Mouse (Mus musculus): ENCODE measurements around the gene Dstn. TPM values are rescaled to one million over a fixed set of nuclear protein-coding genes. Genes with fewer than 3 reads are reported as not detected.

The Dstn gene
- polyA plus RNA-seq, 1 experiment from 2014 or later, result 396 TPM

DNA sequence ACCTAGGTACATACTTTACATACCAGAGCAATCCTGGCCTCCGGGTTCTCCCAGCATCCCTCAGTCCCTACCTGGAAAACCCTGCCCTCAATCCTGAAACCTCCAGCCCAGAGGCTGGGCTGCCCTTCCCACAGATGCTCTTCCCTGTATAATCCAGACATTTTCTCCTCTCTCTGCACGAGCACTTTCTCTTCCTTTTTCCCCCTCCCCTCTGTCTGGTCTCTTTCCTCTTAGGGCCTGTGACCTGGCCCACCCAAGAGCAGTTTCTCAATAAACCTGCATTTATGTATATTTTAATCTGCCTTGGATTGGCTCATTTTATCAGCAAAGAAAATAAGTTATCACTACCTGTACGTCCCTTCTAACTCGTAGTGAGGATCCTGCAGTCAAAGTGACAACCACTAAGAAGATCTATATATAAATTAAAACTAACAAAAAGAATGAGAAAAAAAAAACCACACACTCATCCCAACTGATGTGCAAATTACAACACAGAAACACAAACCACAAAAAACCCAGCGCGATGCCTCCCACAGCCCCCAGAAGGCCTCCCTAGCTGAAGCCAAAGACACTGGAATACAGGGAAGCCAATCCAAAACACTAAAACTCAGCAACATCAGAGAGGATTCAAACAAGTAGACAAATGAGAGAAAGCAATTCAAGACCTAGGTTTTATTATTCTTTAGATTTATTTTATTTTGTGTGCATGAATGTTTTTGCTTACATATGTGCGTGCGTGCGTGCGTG lies 23.6 kb upstream of the Dstn start:
- Histone ChIP-seq H3K9ac (replicated peaks) (no peak overlapping the region), H3K27me3 (no peaks in the 10 kb centered on the region), H3K9me3 (no peaks in the 10 kb centered on the region), H3K4me1 (replicated peaks) (no peaks in the 10 kb centered on the region), H3K27ac (no peak overlapping the region), H3K4me3 (replicated peaks) (no peak overlapping the region), H3K36me3 (no peaks in the 10 kb centered on the region), H3K4me2 (replicated peaks) (no peak overlapping the region)
- WGBS, result 88% methylated on average over 10 of the region's 10 CpGs
- no peak for ATAC-seq

DNA sequence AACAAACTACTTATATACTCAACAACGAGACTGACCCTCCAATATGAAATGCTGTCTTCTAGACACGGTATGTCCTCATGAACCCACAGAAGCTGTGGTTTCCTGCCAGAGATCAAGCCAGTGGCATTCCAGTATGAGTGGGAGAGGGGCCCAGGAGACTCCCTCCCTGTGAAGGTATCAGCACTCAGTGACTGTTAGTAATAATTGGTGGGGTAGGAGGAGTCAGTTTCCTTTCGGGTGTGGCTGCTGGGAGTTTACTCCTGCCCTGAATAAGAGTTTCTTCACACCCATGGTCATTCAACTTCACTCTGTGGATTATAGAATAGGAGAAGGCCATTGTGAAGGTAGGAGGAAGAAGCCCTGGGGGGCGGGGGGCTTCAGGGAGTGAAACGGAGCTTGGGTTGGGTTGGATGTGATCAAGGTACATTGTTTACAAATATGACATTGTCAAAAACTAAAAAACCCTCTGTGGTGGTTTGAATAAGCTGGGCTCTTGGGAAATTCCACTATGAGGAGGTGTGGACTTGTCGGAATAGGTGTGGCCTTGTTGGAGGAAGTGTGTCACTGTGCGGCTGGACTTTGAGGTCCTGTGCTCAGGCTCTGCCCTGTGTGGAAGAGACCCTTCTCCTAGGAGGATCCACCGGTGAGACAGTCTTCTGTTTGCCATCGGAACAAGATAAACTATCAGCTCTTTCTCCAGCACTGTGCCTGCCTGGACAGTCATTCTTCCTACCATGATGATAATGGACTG lies 15.5 kb upstream of the Dstn start:
- ATAC-seq, result no peak
- H3K36me3 ChIP-seq, result no peaks in the 10 kb centered on the region
- H3K4me1 ChIP-seq (replicated peaks), result no peaks in the 10 kb centered on the region
- no peak overlapping the region for H3K27ac ChIP-seq
- H3K4me3 ChIP-seq (replicated peaks), result no peak overlapping the region
- H3K27me3 ChIP-seq, result no peaks in the 10 kb centered on the region
- H3K9ac ChIP-seq (replicated peaks), result no peak overlapping the region
- H3K4me2 ChIP-seq (replicated peaks), result no peak overlapping the region
- 96% methylated on average over 9 of the region's 9 CpGs for WGBS
- H3K9me3 ChIP-seq, result no peaks in the 10 kb centered on the region

DNA sequence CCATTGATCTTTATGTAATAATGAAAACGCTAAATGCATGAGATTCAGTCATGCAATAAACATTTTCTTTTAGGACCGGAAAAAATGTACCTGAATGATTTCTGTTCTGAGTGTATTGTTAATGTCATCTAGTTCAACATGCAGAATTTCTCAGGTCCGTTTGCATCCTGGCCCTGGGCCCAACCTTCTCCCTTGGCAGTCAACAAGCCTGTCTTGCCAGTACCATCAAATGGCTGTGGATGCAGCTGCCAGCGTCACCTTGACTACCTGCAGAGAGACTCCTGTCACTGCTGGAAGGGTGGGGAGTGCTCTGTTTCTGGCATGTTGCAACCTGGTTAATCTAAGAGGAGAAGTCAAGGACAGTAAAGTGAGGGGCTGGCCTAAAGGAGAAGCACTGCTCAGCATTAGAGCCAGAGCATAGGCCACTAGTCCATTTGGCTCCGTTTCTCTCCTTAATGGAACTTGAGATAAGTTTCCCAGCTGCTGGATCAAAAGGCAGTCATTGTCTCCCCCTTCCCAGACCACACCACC lies 14.2 kb upstream of the Dstn start:
- Histone ChIP-seq H3K27me3 (no peaks in the 10 kb centered on the region), H3K4me3 (replicated peaks) (no peak overlapping the region), H3K27ac (no peak overlapping the region), H3K4me1 (replicated peaks) (no peaks in the 10 kb centered on the region), H3K4me2 (replicated peaks) (no peak overlapping the region), H3K36me3 (no peaks in the 10 kb centered on the region), H3K9me3 (no peaks in the 10 kb centered on the region), H3K9ac (replicated peaks) (no peak overlapping the region)
- no peak for ATAC-seq
- WGBS, result 78% methylated on average over 5 of the region's 5 CpGs

DNA sequence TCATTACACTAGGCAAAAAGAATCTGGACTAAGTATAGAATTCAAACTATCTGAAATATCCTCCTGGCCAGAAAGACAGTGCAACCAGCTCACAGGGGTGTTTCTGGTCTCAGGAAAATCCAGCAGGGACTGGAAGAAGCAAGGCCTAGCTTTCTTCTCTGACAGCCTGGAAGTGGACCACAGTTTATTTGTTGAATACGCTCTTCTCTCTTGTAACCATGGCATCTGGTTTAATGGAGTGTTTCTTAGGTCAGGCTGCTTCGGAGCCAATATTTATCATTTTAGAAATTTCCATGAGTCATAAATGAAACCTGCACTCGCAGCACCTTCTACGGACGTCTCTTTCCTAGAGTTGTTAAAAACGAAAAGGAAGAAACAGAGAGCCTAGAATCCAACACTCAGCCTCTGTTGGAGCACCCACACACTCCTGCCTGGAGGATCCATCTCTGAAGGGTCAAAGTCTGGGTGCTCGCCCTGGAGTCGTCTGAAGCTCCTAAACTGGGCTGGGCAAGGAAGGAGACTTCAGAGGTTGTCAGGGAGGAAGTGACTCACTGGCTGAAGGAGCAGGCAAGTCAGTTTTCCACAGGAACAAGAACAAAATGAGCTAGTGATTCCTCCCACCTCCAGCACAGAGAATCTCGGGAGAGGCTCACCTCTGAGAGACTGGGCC lies 11.6 kb upstream of the Dstn start:
- Histone ChIP-seq H3K9ac (replicated peaks) (no peak overlapping the region), H3K4me3 (replicated peaks) (no peak overlapping the region), H3K4me1 (replicated peaks) (no peaks in the 10 kb centered on the region), H3K27me3 (no peaks in the 10 kb centered on the region), H3K9me3 (no peaks in the 10 kb centered on the region), H3K36me3 (no peaks in the 10 kb centered on the region), H3K27ac (no peak overlapping the region), H3K4me2 (replicated peaks) (no peak overlapping the region)
- WGBS, result 85% methylated on average over 9 of the region's 9 CpGs
- ATAC-seq, result no peak

DNA sequence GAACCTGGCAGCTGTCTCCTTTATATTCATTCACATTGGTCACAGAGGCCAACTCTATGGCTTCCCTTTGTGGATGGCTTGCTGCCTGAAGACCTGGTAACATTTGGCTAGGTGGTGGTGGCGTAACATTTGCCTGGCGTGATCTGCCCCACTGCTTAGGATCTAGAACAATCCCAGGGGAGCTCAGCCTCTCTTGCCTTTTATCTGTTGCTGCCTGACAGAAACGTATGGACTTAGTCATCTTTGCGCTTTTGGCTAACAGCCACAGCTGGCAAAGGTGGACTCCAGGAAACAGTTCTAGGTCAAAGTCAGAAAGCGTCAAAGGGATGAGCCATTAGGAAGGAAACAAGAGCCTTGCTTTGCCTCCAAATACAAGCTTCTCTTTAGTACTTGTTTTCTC lies 10.2 kb upstream of the Dstn start:
- Histone ChIP-seq H3K27ac (no peak overlapping the region), H3K4me3 (replicated peaks) (no peak overlapping the region), H3K4me2 (replicated peaks) (no peak overlapping the region), H3K36me3 (no peaks in the 10 kb centered on the region), H3K27me3 (no peaks in the 10 kb centered on the region), H3K4me1 (replicated peaks) (no peaks in the 10 kb centered on the region), H3K9me3 (no peaks in the 10 kb centered on the region), H3K9ac (replicated peaks) (no peak overlapping the region)
- WGBS, result 87% methylated on average over 5 of the region's 5 CpGs
- no peak for ATAC-seq

DNA sequence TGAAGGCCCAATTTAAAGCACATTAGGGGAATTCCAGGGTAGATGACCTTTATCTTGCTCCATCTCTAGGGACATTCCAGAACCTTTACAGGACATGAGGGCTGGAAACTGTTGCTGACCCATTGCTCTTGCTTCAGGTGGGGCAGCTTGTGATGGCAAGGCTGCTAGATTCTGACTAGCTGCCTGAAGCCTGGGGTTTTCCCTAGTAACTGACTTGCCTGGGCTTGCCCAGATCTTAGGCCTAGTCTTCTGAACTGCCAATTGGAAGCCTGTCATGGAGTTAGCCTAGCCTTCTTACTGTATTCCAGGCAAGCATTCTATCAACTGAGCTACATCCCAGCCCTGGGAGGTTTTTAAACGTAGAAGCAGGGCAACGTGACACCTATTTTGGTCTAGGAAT lies 5.9 kb upstream of the Dstn start:
- Histone ChIP-seq H3K4me2 (replicated peaks) (no peak overlapping the region), H3K27ac (no peak overlapping the region), H3K4me1 (replicated peaks) (0 out of 2 replicates have a peak, but pooled peaks cover 3% of the 10 kb centered on the region), H3K9me3 (no peaks in the 10 kb centered on the region), H3K4me3 (replicated peaks) (no peak overlapping the region), H3K27me3 (no peaks in the 10 kb centered on the region), H3K36me3 (no peaks in the 10 kb centered on the region), H3K9ac (replicated peaks) (no peak overlapping the region)
- ATAC-seq, result no peak
- 95% methylated on average over 2 of the region's 2 CpGs for WGBS

DNA sequence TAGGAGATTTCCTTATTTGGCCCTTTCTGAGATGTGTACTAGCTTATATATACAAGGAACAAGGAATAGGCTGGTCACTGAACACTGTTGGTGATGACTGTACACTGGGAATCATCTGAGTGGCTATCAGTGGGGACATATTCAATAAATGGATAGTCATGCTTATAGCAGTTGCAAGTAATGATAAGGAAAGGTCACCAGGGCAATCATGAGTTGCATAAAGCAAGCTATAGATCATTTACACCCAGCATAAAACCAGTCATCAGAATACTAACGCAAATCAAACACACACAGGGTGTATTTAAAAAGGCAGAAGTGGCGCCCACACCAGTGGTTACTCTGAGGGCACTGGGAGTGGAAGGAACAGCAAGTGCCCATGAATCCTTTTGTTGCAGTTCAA lies 2.9 kb upstream of the Dstn start:
- Histone ChIP-seq H3K9me3 (no peaks in the 10 kb centered on the region), H3K4me3 (replicated peaks) (no peak overlapping the region), H3K27ac (no peak overlapping the region), H3K4me1 (replicated peaks) (peaks cover 15% of the 10 kb centered on the region), H3K4me2 (replicated peaks) (no peak overlapping the region), H3K36me3 (no peaks in the 10 kb centered on the region), H3K9ac (replicated peaks) (no peak overlapping the region), H3K27me3 (no peaks in the 10 kb centered on the region)
- no peak for ATAC-seq
- 86% methylated on average over 2 of the region's 2 CpGs for WGBS

DNA sequence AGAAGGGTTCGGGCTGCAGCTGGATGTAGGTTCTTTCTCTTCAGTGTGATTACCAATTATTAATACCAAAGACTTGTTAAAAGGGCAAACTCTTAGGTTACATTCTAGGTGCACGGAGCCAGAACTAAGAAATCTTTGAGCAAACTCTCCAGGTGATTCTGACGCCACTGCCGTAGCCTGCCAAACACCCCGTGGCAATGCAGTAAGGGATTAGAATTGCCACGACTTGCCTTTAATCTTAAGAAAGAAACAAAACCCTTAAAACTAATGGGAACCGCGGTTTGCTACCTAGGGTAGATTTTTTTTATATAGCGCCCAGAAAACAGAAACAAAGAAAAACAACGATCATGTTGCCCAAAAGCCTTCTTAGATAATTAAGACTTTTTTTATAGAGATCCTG lies 899 bp upstream of the Dstn start:
- peak overlapping the region; percentile 97; the same call in 1 of the 2 replicates for H3K27ac ChIP-seq
- WGBS, result 8% methylated on average over 10 of the region's 10 CpGs
- no peak for ATAC-seq

DNA sequence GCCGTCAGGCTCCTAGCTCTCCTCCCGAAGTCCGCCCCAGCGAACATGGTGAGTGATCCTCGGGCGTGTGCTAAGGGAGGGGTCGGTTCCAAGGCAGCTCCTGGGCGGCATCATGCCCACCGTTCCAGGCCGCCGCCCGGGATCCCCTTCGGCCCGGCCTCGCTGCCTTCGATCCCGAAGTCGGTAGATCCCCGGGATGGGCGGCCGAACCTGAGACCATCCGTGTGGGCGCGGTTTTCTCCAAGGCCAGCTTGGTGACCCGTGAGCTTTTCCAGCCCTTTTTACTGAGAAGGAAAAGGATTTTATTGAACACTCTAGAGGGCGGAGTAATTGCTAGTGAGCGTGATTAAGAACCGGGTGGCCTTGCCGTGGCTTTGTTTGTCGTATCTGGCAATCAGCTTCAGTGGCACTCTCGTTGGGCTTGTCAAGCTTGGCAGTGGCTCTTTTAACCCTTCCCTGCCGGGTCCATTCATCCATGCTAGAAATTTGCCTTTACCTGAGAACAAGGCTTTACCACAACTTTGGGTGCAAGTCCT lies 548 bp downstream of the Dstn start:
- WGBS, result under 1% methylated on average over 32 of the region's 32 CpGs
- peak; percentile 60 for ATAC-seq
- Histone ChIP-seq H3K9me3 (no peaks in the 10 kb centered on the region), H3K4me1 (replicated peaks) (peaks cover 45% of the 10 kb centered on the region), H3K27ac (peak overlapping the region; percentile 97), H3K9ac (replicated peaks) (peak overlapping the region; percentile 86), H3K4me3 (replicated peaks) (peak overlapping the region; percentile 71), H3K27me3 (no peaks in the 10 kb centered on the region), H3K36me3 (no peaks in the 10 kb centered on the region), H3K4me2 (replicated peaks) (peak overlapping the region; percentile 70)

More for the DNA sequence above, 899 bp upstream of the Dstn start:
- peak overlapping the region; percentile 71 for H3K4me3 ChIP-seq (replicated peaks)
- H3K9ac ChIP-seq (replicated peaks), result peak overlapping the region; percentile 86
- H3K27me3 ChIP-seq, result no peaks in the 10 kb centered on the region
- peaks cover 36% of the 10 kb centered on the region for H3K4me1 ChIP-seq (replicated peaks)
- H3K36me3 ChIP-seq, result no peaks in the 10 kb centered on the region
- peak overlapping the region; percentile 70 for H3K4me2 ChIP-seq (replicated peaks)
- H3K9me3 ChIP-seq, result no peaks in the 10 kb centered on the region

DNA sequence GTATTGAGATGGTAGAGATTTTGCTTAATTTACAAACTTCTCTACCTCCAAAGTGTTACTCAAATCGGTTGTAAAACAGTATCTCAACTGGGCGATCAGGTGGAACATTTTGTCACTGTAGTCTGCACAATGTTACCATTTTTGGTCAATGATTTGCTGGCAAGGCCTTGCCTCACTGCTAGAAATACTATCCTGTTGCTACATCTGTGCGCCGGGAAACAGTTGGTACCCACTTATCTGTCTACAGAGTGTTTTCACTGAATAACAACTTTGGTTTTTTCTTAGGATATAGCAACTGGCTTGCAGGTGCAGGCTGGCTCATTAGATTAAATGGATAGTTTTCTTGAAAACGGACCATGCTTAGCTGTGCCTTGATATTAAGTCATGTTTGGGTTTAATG lies 1.1 kb downstream of the Dstn start:
- Histone ChIP-seq H3K9me3 (no peaks in the 10 kb centered on the region), H3K9ac (replicated peaks) (peak overlapping the region; percentile 86), H3K36me3 (no peaks in the 10 kb centered on the region), H3K4me1 (replicated peaks) (peaks cover 50% of the 10 kb centered on the region), H3K4me3 (replicated peaks) (peak overlapping the region; percentile 71), H3K4me2 (replicated peaks) (peak overlapping the region; percentile 70), H3K27me3 (no peaks in the 10 kb centered on the region), H3K27ac (peak overlapping the region; percentile 97)
- ATAC-seq, result no peak
- WGBS, result 11% methylated on average over 5 of the region's 5 CpGs

DNA sequence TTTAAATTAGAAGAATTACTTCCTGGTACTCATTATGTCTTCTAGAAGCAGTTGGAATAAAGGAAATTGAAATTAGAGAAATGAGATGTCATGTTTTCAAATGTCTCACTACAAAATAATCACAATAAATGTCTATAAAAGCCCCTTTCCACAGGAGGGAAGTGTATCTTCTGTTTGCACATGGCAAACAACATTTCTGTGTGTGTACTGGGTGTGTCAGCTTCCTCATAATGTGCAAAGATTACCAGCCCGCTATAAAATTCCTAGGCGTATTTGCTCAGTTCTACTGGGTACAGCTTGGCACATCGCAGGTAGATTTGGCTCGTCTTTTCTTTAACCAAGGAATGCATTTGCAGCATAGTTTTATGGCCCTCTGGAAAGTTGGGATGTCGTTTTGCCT lies 2.5 kb downstream of the Dstn start:
- H3K4me1 ChIP-seq (replicated peaks), result peaks cover 50% of the 10 kb centered on the region
- no peak overlapping the region for H3K9ac ChIP-seq (replicated peaks)
- no peaks in the 10 kb centered on the region for H3K9me3 ChIP-seq
- H3K4me2 ChIP-seq (replicated peaks), result peak overlapping the region; percentile 17; the same call in 1 of the 2 replicates
- 84% methylated on average over 5 of the region's 5 CpGs for WGBS
- H3K36me3 ChIP-seq, result no peaks in the 10 kb centered on the region
- H3K4me3 ChIP-seq (replicated peaks), result no peak overlapping the region
- H3K27me3 ChIP-seq, result no peaks in the 10 kb centered on the region
- no peak for ATAC-seq
- H3K27ac ChIP-seq, result no peak overlapping the region

All from midbrain, embryonic 13.5 days (tissue).